Mouse (Mus musculus): ENCODE measurements around the gene Tomm20. TPM values are rescaled to one million over a fixed set of nuclear protein-coding genes. Genes with fewer than 3 reads are reported as not detected.

Tomm20 gene
- total RNA-seq (2023): 100 to 1,000 TPM in 1 of 2 experiments, 10 to 100 TPM in 1; 98.3 to 112 TPM

GRCm38 (mm10) chr8:126945730-126946163 is at the start of gene Tomm20:
Tomm20 (minus strand) TSS chr8:126945844.

GRCm38 (mm10) chr8:126970579-126971313 is 25.1 kb upstream of the Tomm20 start, which contains the start of gene Rbm34:
Rbm34 (minus strand) TSS chr8:126971071.

Other genes with a start within 250 kb of the Tomm20 start
- 10 to 100 TPM; 10.3 to 15.1 TPM for gene Rbm34, start 25.2 kb upstream of the Tomm20 start, total RNA-seq (2023)
- under 1 TPM in 1 of 2 experiments, not detected in 1; 0.24 TPM for gene Pard3, start 118.0 kb upstream of the Tomm20 start, total RNA-seq (2023)